Mouse (Mus musculus) liver, adult 2 months (tissue): Measurements from ENCODE around the gene Gls. TPM values are rescaled to one million over a fixed set of nuclear protein-coding genes. Genes with fewer than 3 reads are reported as not detected.

Experiments used
- DNase-seq: peaks from one replicate; pipeline ENCODE4 v3.0.0-alpha.2; 2011; ENCODE audit warnings: low read depth, low spot score; ENCODE audit errors: extremely low read depth
- H3K27ac ChIP-seq: fragments of 200-500 bp; replicated peaks from 2 replicates; pipeline ENCODE4 v1.5.1; 2012; ENCODE audit warnings: low read depth, mild to moderate bottlenecking, control low read depth, inconsistent platforms, low read length; ENCODE audit not compliant: insufficient read depth
- H3K27me3 ChIP-seq: fragments of 200-500 bp; 2 replicates; pipeline ENCODE4 v1.6.1; 2012; ENCODE audit warnings: mild to moderate bottlenecking, moderate library complexity, low read length, inconsistent platforms; ENCODE audit not compliant: control insufficient read depth, insufficient read depth
- H3K36me3 ChIP-seq: fragments of 200-500 bp; 2 replicates; pipeline ENCODE4 v1.6.1; 2012; ENCODE audit warnings: low read length, inconsistent platforms; ENCODE audit not compliant: control insufficient read depth, insufficient read depth
- H3K4me1 ChIP-seq: fragments of 200-500 bp; 2 replicates; pipeline ENCODE4 v1.6.1; 2011; ENCODE audit warnings: low read length; ENCODE audit not compliant: control insufficient read depth, insufficient read depth
- H3K4me3 ChIP-seq: fragments of 200-500 bp; 2 replicates; pipeline ENCODE4 v1.5.1; 2011; ENCODE audit warnings: low read depth, mild to moderate bottlenecking, control low read depth, low read length, moderate library complexity; ENCODE audit not compliant: insufficient read depth
- H3K79me2 ChIP-seq: fragments of 200-500 bp; 2 replicates; pipeline ENCODE4 v1.6.1; 2012; ENCODE audit warnings: inconsistent platforms, mild to moderate bottlenecking, low read length, moderate library complexity; ENCODE audit not compliant: control insufficient read depth, insufficient read depth
- H3K9ac ChIP-seq: fragments of 200-500 bp; 2 replicates; pipeline ENCODE4 v1.6.1; 2012; ENCODE audit warnings: low read depth, mild to moderate bottlenecking, control low read depth, inconsistent platforms, low read length
- CTCF ChIP-seq: fragments of 200-500 bp; IDR thresholded peaks from 2 replicates; pipeline ENCODE4 v1.5.1; 2011; ENCODE audit warnings: low read depth, low read length, control low read depth
- POLR2A ChIP-seq: fragments of 200-500 bp; IDR thresholded peaks from 2 replicates; pipeline ENCODE4 v1.6.1; 2011; ENCODE audit warnings: low read length, control low read depth; ENCODE audit not compliant: insufficient read depth; ENCODE audit errors: extremely low read depth
- WGBS: fragments of 180-500 bp; shearing (Covaris S2); methylation state at CpG from one replicate; pipeline ENCODE4 v1.1.7; 2018; 5-methylcytosine and 5-hydroxymethylcytosine counted together
- polyA plus RNA-seq: library from polyadenylated mRNA; depleted of rRNA; stranded (reverse); fragments of >200 nt; gene quantifications from 2 replicates; pipeline ENCODE4 v1.2.3, GENCODE M21; 2012
- total RNA-seq: library from RNA; depleted of rRNA; stranded (reverse); fragments of >200 nt; gene quantifications from 2 replicates; pipeline ENCODE4 v1.2.3, GENCODE M21; 2014

Gls gene
- total and polyA plus RNA-seq, 2 experiments = 1.2 to 10.5 TPM

DNA sequence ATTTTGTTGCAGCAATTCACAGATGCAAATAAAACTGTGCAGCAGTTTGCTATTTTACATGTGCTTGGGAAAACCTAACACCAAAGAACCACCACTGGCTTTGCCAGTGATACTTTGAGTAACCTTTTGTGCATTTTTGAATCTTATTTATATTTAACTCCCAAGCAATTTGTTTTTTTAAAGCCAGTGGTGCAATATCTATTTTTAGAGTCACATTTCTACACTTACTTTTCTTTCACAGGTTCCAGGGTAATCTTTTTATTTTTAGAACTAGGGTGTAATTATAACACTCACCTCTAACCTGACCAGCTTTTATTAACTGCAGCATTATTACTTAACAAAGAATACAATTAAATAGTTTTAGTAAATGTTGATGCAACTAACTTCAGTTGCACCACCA, 51.0 kb downstream of the Gls start:
- Histone ChIP-seq H3K79me2 (no peaks in the 10 kb centered on the region), H3K27ac (no peak overlapping the region), H3K27me3 (no peaks in the 10 kb centered on the region), H3K36me3 (no peaks in the 10 kb centered on the region), H3K4me1 (no peaks in the 10 kb centered on the region), H3K9ac (no peak overlapping the region), H3K4me3 (no peak overlapping the region)
- TF ChIP-seq CTCF = no peak
- TF ChIP-seq POLR2A = no peak
- no peak for DNase-seq

DNA sequence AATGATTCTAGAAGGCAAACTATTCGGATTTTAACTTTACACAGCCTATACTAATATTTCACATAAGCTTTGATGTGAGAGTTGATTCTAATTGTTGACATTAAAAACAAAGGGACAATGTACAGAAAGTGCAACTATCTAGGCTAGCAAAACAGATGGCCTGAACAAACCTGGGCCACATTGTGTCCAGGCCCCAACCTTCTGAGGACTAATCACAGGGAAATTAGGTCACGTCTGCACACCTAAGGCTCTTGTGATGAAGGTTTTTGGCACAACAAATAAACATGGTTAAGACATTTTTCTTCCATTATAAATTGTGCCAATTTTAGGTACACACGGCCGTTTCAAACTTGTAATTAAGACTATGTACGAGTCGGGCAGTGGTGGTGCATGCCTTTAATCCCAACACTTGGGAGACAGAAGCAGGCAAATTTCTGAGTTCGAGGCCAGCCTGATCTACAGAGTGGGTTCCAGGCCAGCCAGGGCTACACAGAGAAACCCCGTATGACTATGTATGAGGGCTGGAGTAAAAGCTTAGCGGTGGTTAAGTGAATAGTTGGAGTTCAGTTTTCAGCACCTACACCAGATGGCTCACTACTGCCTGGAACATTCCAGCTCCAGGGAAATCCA, 53.0 kb downstream of the Gls start:
- Histone ChIP-seq H3K27ac (no peak overlapping the region), H3K27me3 (no peaks in the 10 kb centered on the region), H3K36me3 (no peaks in the 10 kb centered on the region), H3K4me3 (no peak overlapping the region), H3K9ac (no peak overlapping the region), H3K4me1 (no peaks in the 10 kb centered on the region), H3K79me2 (no peaks in the 10 kb centered on the region)
- WGBS = 97% methylated on average over 9 of the region's 9 CpGs
- TF ChIP-seq POLR2A (no peak), CTCF (no peak)
- no peak for DNase-seq

GRCm38 (mm10) chr1:52176999-52177398, 56.0 kb downstream of the Gls start:
- Histone ChIP-seq H3K27ac (no peak overlapping the region), H3K4me1 (no peaks in the 10 kb centered on the region), H3K27me3 (no peaks in the 10 kb centered on the region), H3K4me3 (no peak overlapping the region), H3K79me2 (no peaks in the 10 kb centered on the region), H3K36me3 (no peaks in the 10 kb centered on the region), H3K9ac (no peak overlapping the region)
- peak; percentile 33 for DNase-seq
- no peak for TF ChIP-seq CTCF
- TF ChIP-seq POLR2A = no peak
- 47% methylated on average over 2 of the region's 2 CpGs for WGBS

- DNase-seq = no peak
Measured at GRCm38 (mm10) chr1:52175983-52176382, 57.0 kb downstream of the Gls start.

DNA sequence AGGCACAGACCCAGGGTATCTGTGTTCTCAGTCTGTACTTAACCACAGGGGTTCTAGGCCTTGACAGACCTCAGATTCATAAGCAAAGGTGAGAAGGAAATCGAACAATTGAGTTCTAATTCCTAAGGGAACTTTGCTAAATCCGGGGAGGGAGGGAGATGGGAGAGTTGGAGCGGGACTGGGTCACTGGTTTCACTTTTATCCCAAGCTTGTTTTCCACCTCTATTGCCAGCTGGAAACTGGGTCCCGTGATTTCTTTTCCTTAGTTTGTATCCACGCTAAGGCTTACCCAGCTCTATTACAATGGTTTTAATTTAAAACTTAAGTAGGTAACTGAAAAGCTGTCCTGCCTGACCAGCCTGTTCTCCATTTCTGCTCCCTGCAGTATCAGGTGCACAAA, 57.7 kb downstream of the Gls start:
- no peaks in the 10 kb centered on the region for H3K4me1 ChIP-seq
- H3K27me3 ChIP-seq = no peaks in the 10 kb centered on the region
- WGBS = 77% methylated on average over 5 of the region's 5 CpGs
- no peaks in the 10 kb centered on the region for H3K79me2 ChIP-seq
- H3K27ac ChIP-seq = no peak overlapping the region
- no peaks in the 10 kb centered on the region for H3K36me3 ChIP-seq
- no peak for TF ChIP-seq CTCF
- no peak for TF ChIP-seq POLR2A
- no peak for DNase-seq
- H3K9ac ChIP-seq = no peak overlapping the region
- H3K4me3 ChIP-seq = no peak overlapping the region

More at GRCm38 (mm10) chr1:52175983-52176382, 57.0 kb downstream of the Gls start:
- no peaks in the 10 kb centered on the region for H3K27me3 ChIP-seq
- WGBS = 87% methylated on average over 3 of the region's 3 CpGs
- no peak overlapping the region for H3K27ac ChIP-seq
- H3K4me3 ChIP-seq = no peak overlapping the region
- H3K36me3 ChIP-seq = no peaks in the 10 kb centered on the region
- no peak for TF ChIP-seq POLR2A
- TF ChIP-seq CTCF = no peak
- H3K79me2 ChIP-seq = no peaks in the 10 kb centered on the region
- no peak overlapping the region for H3K9ac ChIP-seq
- H3K4me1 ChIP-seq = no peaks in the 10 kb centered on the region

- H3K36me3 ChIP-seq = no peaks in the 10 kb centered on the region
- 34% methylated on average over 8 of the region's 8 CpGs for WGBS
- no peak overlapping the region for H3K9ac ChIP-seq
- DNase-seq = no peak
- H3K4me3 ChIP-seq = no peak overlapping the region
- no peaks in the 10 kb centered on the region for H3K4me1 ChIP-seq
- H3K27ac ChIP-seq = no peak overlapping the region
- no peaks in the 10 kb centered on the region for H3K27me3 ChIP-seq
- H3K79me2 ChIP-seq = no peaks in the 10 kb centered on the region
- TF ChIP-seq CTCF (no peak), POLR2A (no peak)
Measured at GRCm38 (mm10) chr1:52171271-52171670, 61.8 kb downstream of the Gls start.
